Mouse (Mus musculus) ES-E14 (cell line): Measurements from ENCODE around the gene Cbarp.

Experiments used
- CHD2 ChIP-seq: IDR thresholded peaks from 2 replicates; pipeline ENCODE4 v1.6.1; 2014; ENCODE audit warnings: mild to moderate bottlenecking, low read depth, low read length, inconsistent platforms
- MAFK ChIP-seq: IDR thresholded peaks from 2 replicates; pipeline ENCODE4 v1.6.1; 2014; ENCODE audit warnings: mild to moderate bottlenecking, low read depth, low read length, inconsistent platforms; ENCODE audit not compliant: insufficient read depth

- TF ChIP-seq CHD2 (no peak), MAFK (no peak)
Measured at GRCm38 (mm10) chr10:80168038-80168661, 27.5 kb upstream of the Cbarp start.
